Mouse (Mus musculus) kidney, adult 2 months (tissue): Measurements from ENCODE around the gene Kcna4.

Experiments
- CTCF ChIP-seq: fragments of 200-500 bp; conservative IDR thresholded peaks from 2 replicates; pipeline ENCODE4 v1.5.1; 2011; ENCODE audit warnings: low read depth, mild to moderate bottlenecking, control low read depth, low read length, moderate library complexity, mixed read lengths; ENCODE audit not compliant: insufficient read depth, insufficient read length
- POLR2A ChIP-seq: fragments of 200-500 bp; IDR thresholded peaks from one replicate; pipeline ENCODE4 v1.6.1; 2011; ENCODE audit warnings: low read depth, low read length, control low read depth

- TF ChIP-seq CTCF = no peak
- no peak for TF ChIP-seq POLR2A
Measured at GRCm38 (mm10) chr2:107258091-107258490, 32.3 kb upstream of the Kcna4 start.
